Mouse (Mus musculus): ENCODE measurements around the gene Itih2.

Gene Itih2

DNA sequence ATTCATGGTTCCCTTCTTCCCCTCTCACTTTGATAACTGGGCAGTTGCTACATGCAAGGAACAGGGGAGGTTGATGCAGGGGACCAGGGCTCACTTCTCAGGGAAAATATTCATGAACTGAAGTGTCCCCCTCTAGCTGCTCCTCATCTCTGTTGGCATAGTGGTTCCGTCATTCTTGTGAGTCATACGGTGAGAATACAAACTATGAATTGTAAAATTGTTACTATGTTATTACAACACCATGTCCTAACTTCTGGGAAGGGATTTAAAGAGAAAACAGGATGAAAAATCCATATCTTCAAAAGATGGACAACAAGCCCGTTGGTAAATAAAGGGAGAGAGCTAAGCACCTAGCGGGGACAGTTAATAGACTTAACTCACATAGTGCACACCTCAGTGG is at the start of gene Itih2:
Gene Itih2, minus strand, starts transcription at position 101 of the 400 bp plus-strand sequence.
- no peak for DNase-seq (ENCODE audit: low spot score)

DNA sequence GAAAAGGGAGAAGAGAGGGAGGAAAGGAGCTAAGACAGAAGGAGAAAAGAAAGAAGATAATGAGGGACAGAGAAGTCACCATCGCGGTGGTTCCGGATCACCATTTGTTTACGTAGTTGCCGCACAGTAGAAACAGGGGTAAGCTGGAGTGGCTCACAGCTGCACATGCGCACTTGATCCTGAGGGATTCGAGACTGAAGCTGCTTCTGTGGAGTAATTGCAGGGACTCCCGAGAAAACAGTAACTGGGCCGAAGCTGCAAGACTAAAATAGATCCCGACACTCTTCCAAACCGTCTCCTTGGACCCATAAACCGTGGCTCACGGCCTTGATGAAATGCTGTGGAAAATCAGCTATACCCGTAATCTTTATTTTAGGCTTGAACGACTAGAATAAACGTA is 38.8 kb upstream of the Itih2 start:
- no peak for DNase-seq (ENCODE audit: low spot score)

DNA sequence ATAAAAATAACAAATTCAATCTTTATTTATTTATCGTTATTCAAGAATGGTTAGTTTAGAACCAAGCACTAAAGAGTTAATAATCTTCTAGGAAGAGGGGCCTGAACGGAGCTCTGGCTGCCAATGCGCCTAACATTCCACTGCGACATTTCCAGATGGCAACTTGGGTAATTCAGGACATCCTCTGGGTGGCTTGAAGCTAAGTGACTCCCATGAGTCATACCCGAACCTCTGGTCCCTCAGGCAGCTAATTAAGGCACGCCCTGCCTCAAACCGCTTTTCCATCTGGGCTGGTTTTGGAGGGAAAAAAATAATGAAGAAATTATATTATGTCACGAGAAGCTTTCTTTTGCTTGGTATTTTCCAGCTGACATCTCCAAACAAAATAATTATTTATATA is 36.8 kb upstream of the Itih2 start:
- DNase-seq (ENCODE audit: low spot score): no peak

DNA sequence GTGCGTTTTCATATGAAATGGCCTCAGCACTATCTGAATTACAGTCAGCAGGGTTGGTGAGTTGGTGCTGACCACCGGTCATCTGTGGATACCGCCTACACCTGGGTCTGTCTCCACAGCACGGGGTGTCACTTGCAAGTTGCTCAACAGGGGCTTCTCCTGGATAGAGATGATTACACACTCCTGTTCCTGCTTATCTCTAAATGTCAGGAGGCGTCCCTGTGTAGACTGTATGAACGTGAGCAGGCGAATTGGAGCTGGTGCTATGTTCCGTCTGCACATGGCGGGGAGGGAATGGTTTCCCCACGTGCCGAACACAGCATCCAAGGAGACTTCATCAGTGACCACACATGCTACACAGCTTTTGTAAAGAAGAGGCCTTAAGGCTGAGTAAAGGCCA is 36.1 kb upstream of the Itih2 start:
- DNase-seq (ENCODE audit: low spot score): no peak

- DNase-seq (ENCODE audit: low spot score): no peak
Observed at GRCm38 (mm10) chr2:10166635-10167034, 35.4 kb upstream of the Itih2 start.

GRCm38 (mm10) chr2:10162011-10162410 is 30.8 kb upstream of the Itih2 start:
- no peak for DNase-seq (ENCODE audit: low spot score)

GRCm38 (mm10) chr2:10157184-10157583 is 26.0 kb upstream of the Itih2 start:
- no peak for DNase-seq (ENCODE audit: low spot score)

- peak; percentile 77 for DNase-seq (ENCODE audit: low spot score)
Observed at GRCm38 (mm10) chr2:10153201-10154075, 22.2 kb upstream of the Itih2 start, which contains the start of gene Itih5. TSS of gene Itih5 (plus strand) at chr2:10153571.

GRCm38 (mm10) chr2:10152590-10152989 is 21.4 kb upstream of the Itih2 start:
- DNase-seq (ENCODE audit: low spot score): no peak

GRCm38 (mm10) chr2:10147176-10147575 is 16.0 kb upstream of the Itih2 start:
- DNase-seq (ENCODE audit: low spot score): no peak

DNA sequence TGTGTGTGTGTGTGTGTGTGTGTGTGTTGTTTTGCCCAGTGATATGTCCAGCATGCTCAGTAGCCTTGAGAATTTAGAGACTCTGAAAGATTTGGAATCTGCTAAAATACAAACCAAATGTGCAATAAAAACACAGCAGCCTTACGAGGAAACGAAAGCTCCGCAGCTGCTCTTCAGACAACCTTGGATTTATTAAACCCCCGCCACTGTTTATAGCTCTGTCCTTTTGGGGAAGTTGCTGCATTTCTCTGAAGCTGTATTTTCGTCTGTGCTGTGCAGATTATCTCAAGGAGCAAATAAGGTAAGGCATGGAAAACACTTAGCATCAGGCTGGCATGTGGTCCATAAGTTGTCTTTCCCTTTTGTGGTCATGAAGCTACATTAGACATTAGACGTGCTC is 14.3 kb upstream of the Itih2 start:
- DNase-seq (ENCODE audit: low spot score): no peak

DNA sequence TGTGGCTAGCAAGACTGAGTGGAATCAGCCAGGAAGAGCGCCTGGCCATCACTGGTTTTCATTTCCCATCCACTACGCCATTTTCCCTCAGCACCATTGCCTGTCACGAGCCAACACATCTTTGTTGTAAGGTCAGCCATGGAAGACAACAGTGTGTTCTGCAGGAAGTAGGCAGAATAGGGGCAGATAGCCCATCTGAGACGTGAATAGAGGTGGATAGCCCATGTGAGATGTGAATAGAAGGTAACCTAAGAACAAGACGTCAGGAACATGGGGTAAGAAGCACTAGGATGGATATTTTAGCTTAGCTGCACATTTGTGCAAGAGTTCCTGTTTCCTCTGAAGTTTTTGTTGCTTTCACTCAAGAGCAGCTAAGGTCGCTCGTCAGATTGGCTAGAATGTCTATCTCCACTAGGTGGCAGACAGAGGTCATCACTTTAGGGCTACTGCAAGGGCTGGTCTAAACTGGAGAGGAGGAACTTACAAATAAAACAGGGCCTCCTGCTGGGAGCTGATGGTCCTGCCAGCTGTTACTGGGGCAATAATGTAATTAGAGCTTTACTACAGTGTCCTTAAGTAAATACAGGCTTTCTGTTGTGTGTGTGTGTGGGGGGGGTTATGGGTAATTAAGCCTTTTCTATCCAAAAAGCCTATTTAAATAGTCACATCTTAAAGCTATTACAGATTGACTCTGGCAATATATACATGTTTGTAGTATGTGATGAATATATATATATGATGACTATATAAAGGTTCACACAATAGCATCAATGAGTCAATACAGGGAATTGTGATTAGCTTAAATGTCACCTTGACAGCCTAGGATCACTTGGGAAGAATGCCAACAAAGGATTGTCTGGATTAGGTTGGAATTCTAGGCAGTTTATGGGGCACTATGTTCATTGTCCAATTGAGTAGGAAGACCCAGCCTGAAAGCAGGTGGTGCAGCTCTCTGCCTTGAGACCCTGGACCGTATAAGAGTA is 11.6 kb upstream of the Itih2 start:
- DNase-seq (ENCODE audit: low spot score): peak; percentile 89

DNA sequence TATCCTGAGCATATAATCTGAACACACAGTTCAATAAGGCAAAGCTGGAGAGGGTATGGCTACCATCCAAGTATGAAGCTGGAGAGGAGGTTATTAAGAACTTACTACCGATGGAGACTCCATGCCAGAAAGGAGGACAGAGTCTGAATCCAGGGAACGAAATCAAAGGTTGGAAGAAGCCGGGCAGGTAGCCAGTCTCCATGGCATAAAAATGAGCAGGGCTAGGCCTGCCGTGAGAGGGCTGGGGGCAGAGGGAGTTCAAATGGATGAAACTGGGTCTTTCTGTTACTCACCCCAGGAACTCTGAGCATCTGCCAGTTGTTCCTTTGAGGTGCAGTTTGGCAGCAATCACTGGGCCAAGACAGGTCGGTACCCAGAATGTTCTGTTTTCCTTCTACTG is 9.3 kb upstream of the Itih2 start:
- no peak for DNase-seq (ENCODE audit: low spot score)

- no peak for DNase-seq (ENCODE audit: low spot score)
Observed at GRCm38 (mm10) chr2:10137320-10137719, 6.1 kb upstream of the Itih2 start.

- DNase-seq (ENCODE audit: low spot score): no peak
Observed at GRCm38 (mm10) chr2:10133941-10134340, 2.7 kb upstream of the Itih2 start.

GRCm38 (mm10) chr2:10132128-10132527 is 932 bp upstream of the Itih2 start:
- DNase-seq (ENCODE audit: low spot score): no peak

- DNase-seq (ENCODE audit: low spot score): no peak
Observed at GRCm38 (mm10) chr2:10130341-10130990, 730 bp downstream of the Itih2 start.

DNA sequence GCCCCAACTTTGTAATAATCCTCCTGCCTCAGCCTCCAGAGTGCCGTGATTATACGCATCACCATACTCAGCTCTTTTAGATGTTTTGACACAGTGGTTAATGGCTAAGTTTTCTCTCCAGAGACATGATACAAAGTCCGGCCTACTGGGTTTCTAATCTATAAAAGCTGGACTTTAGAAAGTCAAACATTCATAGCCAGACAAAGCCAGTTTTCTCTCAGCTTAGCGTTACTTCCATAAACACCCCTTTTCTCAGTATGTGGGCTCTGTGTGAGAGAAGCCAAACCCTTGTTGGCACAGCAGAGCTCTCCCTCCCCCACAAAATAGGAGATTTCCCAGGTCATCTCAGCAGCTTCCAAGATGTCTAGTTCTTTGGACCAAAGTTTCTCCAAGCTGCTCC is 2.6 kb downstream of the Itih2 start:
- DNase-seq (ENCODE audit: low spot score): no peak

DNA sequence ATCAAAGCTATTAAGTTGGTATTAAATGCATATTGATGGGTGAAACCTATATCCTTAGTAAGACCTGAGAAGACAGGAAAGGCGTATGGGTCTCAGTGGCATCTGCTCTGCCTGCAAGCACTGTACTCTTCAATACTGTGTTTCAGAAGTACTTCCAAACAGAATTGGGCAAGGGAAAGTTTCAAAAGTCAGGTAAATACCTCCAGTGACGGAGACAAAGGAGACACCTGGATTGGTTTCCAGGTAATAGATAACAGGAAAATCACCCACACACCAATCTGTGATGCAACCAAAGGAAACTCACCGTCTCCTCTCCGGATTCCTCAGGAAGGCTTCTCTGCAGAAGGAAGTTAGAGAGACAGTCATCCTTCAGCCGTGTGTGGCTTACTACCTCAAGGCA is 3.7 kb downstream of the Itih2 start:
- no peak for DNase-seq (ENCODE audit: low spot score)

GRCm38 (mm10) chr2:10126122-10126521 is 5.1 kb downstream of the Itih2 start:
- no peak for DNase-seq (ENCODE audit: low spot score)

GRCm38 (mm10) chr2:10121826-10122225 is 9.4 kb downstream of the Itih2 start:
- DNase-seq (ENCODE audit: low spot score): no peak

DNA sequence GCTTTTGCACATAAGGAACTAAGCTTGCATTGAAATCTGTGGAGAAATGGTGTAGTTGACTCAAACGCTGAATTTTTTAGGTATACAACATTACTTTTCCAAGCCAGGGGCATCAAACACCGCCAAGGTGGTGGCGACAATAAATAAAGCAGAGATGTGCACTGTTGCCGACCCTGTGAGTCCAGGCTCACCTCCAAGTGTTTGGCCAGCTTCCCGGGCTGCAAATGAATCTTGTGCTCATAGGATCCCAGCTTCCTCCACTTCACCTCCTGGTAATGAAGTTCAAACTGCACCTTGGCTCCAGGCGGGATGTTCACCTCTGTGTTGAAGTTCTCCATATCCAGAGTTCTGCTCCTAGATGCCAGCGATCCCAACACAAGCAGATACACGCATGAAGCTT is 11.9 kb downstream of the Itih2 start:
- no peak for DNase-seq (ENCODE audit: low spot score)

All from retina, embryonic 14.5 days (tissue).